Mouse (Mus musculus): ENCODE data around the gene Coq7.
A peak's percentile ranks its signal among the peaks of the same experiment; 100 is the strongest.

Coq7 gene

GRCm38 (mm10) chr7:118533178-118533578 lies at the start of gene Coq7:
Gene Coq7 (minus strand): TSS chr7:118533356.
- peak; percentile 92 to 94 for DNase-seq (ENCODE audit: low spot score in 2 of 2)

GRCm38 (mm10) chr7:118579938-118580337 lies 46.8 kb upstream of the Coq7 start:
- DNase-seq (ENCODE audit: low spot score in 2 of 2) = no peak

- no peak for DNase-seq (ENCODE audit: low spot score in 2 of 2)
These were observed 45.1 kb upstream of the Coq7 start for GRCm38 (mm10) chr7:118578269-118578668.

GRCm38 (mm10) chr7:118572039-118572438 lies 38.9 kb upstream of the Coq7 start:
- DNase-seq (ENCODE audit: low spot score in 2 of 2) = no peak

GRCm38 (mm10) chr7:118571350-118571749 lies 38.2 kb upstream of the Coq7 start:
- no peak for DNase-seq (ENCODE audit: low spot score in 2 of 2)

GRCm38 (mm10) chr7:118569121-118569543 lies 36.0 kb upstream of the Coq7 start:
- DNase-seq (ENCODE audit: low spot score in 2 of 2) = no peak

GRCm38 (mm10) chr7:118554290-118554689 lies 21.1 kb upstream of the Coq7 start:
- DNase-seq (ENCODE audit: low spot score in 2 of 2) = no peak

- DNase-seq (ENCODE audit: low spot score in 2 of 2) = no peak
These were observed 20.7 kb upstream of the Coq7 start for GRCm38 (mm10) chr7:118553881-118554280.

- DNase-seq (ENCODE audit: low spot score in 2 of 2) = no peak
These were observed 14.3 kb upstream of the Coq7 start for GRCm38 (mm10) chr7:118547451-118547850.

GRCm38 (mm10) chr7:118544128-118544527 lies 11.0 kb upstream of the Coq7 start:
- DNase-seq (ENCODE audit: low spot score in 2 of 2) = no peak

- DNase-seq (ENCODE audit: low spot score in 2 of 2) = no peak
These were observed 1.9 kb upstream of the Coq7 start for GRCm38 (mm10) chr7:118535076-118535475.

GRCm38 (mm10) chr7:118534326-118534725 lies 1.2 kb upstream of the Coq7 start:
- DNase-seq (ENCODE audit: low spot score in 2 of 2) = no peak

- peak; percentile 95 to 97 for DNase-seq (ENCODE audit: low spot score in 2 of 2)
These were observed 508 bp downstream of the Coq7 start for GRCm38 (mm10) chr7:118532519-118533177.

GRCm38 (mm10) chr7:118526967-118527366 lies 6.2 kb downstream of the Coq7 start:
- no peak for DNase-seq (ENCODE audit: low spot score in 2 of 2)

- DNase-seq (ENCODE audit: low spot score in 2 of 2) = no peak
These were observed 11.1 kb downstream of the Coq7 start for GRCm38 (mm10) chr7:118522077-118522476.

- no peak for DNase-seq (ENCODE audit: low spot score in 2 of 2)
These were observed 13.5 kb downstream of the Coq7 start for GRCm38 (mm10) chr7:118519661-118520060.

GRCm38 (mm10) chr7:118518687-118519086 lies 14.5 kb downstream of the Coq7 start:
- peak; percentile 53 to 56 for DNase-seq (ENCODE audit: low spot score in 2 of 2)

- no peak for DNase-seq (ENCODE audit: low spot score in 2 of 2)
These were observed 15.3 kb downstream of the Coq7 start for GRCm38 (mm10) chr7:118517819-118518218.

- DNase-seq (ENCODE audit: low spot score in 2 of 2) = no peak
These were observed 24.6 kb downstream of the Coq7 start for GRCm38 (mm10) chr7:118508556-118508955.

- DNase-seq (ENCODE audit: low spot score in 2 of 2) = no peak
These were observed 29.3 kb downstream of the Coq7 start for GRCm38 (mm10) chr7:118503844-118504243.

- no peak for DNase-seq (ENCODE audit: low spot score in 2 of 2)
These were observed 30.8 kb downstream of the Coq7 start for GRCm38 (mm10) chr7:118502333-118502732.

- DNase-seq (ENCODE audit: low spot score in 2 of 2) = no peak
These were observed 33.2 kb downstream of the Coq7 start for GRCm38 (mm10) chr7:118499784-118500435.

- no peak for DNase-seq (ENCODE audit: low spot score in 2 of 2)
These were observed 34.0 kb downstream of the Coq7 start for GRCm38 (mm10) chr7:118498984-118499783.
